Mouse (Mus musculus) c-Kit-positive CD71-positive TER-119-negative erythroid progenitor cells, embryonic 14.5 days (primary cell): ENCODE results near the gene Lce3c.

ENCODE experiments used
- DNase-seq: peaks from one replicate; pipeline ENCODE4 v3.0.0-alpha.2; 2013; ENCODE audit warnings: low read depth

Lce3c gene

DNA sequence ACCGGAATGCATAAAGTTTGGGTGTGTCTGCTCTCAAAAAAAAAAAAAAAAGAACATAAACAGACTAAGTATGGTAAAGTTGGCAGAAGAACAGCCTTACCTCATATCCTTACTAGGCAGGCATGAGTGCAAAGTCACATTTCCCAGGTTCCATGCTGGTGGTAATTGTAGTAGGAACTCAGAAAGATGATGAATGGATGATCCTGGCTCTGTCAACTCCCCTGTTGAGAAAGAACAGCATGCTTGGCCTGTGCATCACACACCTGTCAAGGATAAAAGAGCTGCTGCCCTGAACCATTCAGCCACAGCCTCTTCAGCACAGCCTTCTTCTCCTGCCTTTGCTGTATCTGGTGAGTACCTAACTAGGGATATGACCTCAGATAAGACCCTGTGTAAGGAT is at the start of gene Lce3c:
Gene Lce3c, plus strand, starts transcription at position 301 of the 400 bp plus-strand sequence.
- no peak for DNase-seq

GRCm38 (mm10) chr3:92894489-92894888 is 49.8 kb upstream of the Lce3c start:
- no peak for DNase-seq

- peak; percentile 9 for DNase-seq
These were observed 41.3 kb upstream of the Lce3c start for GRCm38 (mm10) chr3:92902992-92903391.

DNA sequence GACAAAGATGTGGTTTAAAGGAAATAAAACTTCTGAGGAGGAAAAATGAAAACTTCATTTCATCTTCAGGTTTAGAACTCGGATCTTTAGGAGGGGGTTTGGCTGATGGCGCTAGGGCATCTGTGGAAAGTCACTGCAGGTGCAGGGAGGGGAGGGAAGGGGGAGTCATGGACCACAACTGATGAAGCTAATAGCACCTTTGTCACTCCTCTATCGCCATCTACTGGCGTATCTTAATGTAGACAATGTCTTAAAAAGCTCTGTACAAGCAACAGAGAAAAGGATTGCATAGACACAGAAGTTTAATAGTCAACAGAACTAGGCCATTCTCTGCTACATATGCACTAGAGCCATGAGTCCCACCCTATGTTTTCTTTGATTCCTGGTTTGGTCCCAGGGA is 40.6 kb upstream of the Lce3c start:
- no peak for DNase-seq

- no peak for DNase-seq
These were observed 39.1 kb upstream of the Lce3c start for GRCm38 (mm10) chr3:92905182-92905581.

GRCm38 (mm10) chr3:92907571-92907970 is 36.7 kb upstream of the Lce3c start:
- no peak for DNase-seq

- DNase-seq = no peak
These were observed 23.9 kb upstream of the Lce3c start for GRCm38 (mm10) chr3:92920364-92920763.

DNA sequence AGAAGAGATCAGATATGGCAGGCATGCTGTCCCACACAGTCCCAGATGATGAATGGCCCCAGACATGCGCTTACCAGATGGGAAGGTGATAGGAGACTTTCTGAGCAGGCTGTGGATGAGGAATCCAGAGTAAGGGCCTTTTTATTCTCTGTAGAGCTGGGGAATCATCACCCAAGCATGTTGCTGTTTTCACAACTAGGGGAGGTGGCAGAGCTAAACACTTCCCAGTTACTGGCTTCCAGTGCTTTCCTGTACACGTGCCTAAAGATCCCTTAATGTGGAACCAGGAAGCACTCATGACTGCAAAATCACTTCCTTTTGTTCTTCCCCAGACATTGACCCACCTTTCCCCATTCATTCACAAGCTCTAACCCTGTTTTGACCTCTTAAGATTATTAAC is 18.2 kb upstream of the Lce3c start, which contains the start of gene Lce3a:
Gene Lce3a, minus strand, starts transcription at position 101 of the 400 bp plus-strand sequence.
- DNase-seq = no peak

DNA sequence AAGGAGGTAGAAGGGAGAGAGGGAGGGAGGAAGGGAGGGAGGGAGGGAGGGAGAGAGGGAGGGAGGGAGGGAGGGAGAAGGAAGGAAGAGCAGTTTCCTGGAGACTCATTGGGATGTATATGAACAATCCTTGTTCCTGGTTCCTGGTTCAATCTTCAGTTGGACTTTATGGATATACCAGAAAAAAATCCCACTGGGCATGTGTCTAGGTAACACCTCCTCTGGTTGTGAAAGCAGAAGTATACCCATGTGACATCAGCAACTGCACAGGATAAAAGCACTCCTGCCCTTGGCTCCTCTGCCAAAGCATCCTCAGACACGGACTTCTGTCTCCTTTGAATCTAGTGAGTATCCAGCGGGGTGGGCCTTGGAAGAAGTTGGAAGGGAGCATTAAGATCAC is 11.6 kb upstream of the Lce3c start, which contains the start of gene Lce3b:
Gene Lce3b, plus strand, starts transcription at position 301 of the 400 bp plus-strand sequence.
- DNase-seq = no peak

GRCm38 (mm10) chr3:92957090-92957489 is 12.8 kb downstream of the Lce3c start, which contains the start of gene Lce3d:
Gene Lce3d (plus strand): TSS chr3:92957390.
- DNase-seq = no peak

- DNase-seq = no peak
These were observed 22.5 kb downstream of the Lce3c start, which contains the start of gene Lce3e for GRCm38 (mm10) chr3:92966761-92967160. Gene Lce3e (plus strand): TSS chr3:92967061.

DNA sequence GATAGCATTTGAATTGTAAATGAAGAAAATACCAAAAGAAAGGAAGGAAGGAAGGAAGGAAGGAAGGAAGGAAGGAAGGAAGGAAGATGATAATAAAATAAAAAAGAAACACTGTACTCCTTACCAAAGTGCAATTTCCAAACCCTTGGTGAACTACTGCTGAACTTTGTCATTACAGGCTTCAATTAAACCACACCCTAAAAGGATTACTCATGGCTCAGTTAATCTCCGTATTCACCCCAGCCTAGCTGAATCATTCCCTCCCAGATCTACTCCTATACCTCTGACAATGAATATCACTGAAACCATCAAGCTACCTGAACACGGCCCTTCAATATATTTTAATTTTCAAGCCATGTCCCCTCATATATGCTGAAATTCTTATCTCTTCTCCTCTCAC is 34.2 kb downstream of the Lce3c start:
- no peak for DNase-seq

DNA sequence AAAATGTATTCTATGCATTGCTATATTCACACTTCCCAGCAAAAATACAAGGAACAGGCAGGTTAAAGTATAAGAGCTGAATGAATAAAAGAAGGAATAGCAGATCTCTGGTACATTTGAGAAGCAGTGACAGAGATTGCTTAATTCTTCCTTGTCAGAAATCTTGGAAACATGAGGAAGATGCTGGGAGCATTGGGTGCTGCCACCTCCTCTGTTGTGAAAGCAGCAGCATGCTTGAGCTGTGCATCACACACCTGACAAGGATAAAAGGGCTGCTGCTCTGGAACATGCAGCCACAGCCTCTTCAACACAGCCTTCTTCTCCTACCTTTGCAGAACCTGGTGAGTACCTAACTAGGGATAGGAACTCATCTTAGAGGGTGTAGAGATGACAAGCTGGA is 47.6 kb downstream of the Lce3c start, which contains the start of gene Lce3f:
Gene Lce3f, plus strand, starts transcription at position 301 of the 400 bp plus-strand sequence.
- DNase-seq = no peak
